Mouse (Mus musculus) urinary bladder, adult 2 months (tissue): ENCODE data around the gene Cramp1l. TPM values are rescaled to one million over a fixed set of nuclear protein-coding genes. Genes with fewer than 3 reads are reported as not detected.
A peak's percentile ranks its signal among the peaks of the same experiment; 100 is the strongest.

Experiments
- DNase-seq: peaks from one replicate; pipeline ENCODE4 v3.0.0; 2022; ENCODE audit warnings: low spot score
- polyA plus RNA-seq: library from polyadenylated mRNA; depleted of rRNA; stranded (reverse); fragments of >200 nt; gene quantifications from 2 replicates; pipeline ENCODE4 v1.2.3, GENCODE M21; 2012; rRNA removed

The Cramp1l gene
- polyA plus RNA-seq = 15.7 and 16.0 TPM in 2 replicates

GRCm38 (mm10) chr17:25015655-25016291, at the start of gene Cramp1l, which contains the start of gene Ift140:
Cramp1l (minus strand) TSS chr17:25015788.
Ift140 (plus strand) TSS chr17:25016085.
- peak; percentile 93 for DNase-seq

GRCm38 (mm10) chr17:25065189-25065588, 49.6 kb upstream of the Cramp1l start:
- no peak for DNase-seq

- DNase-seq = no peak
These were observed 48.8 kb upstream of the Cramp1l start for GRCm38 (mm10) chr17:25064351-25064750.

GRCm38 (mm10) chr17:25063872-25064271, 48.3 kb upstream of the Cramp1l start:
- DNase-seq = no peak

- no peak for DNase-seq
These were observed 47.7 kb upstream of the Cramp1l start for GRCm38 (mm10) chr17:25063261-25063660.

- DNase-seq = no peak
These were observed 41.5 kb upstream of the Cramp1l start for GRCm38 (mm10) chr17:25057041-25057440.

- no peak for DNase-seq
These were observed 37.7 kb upstream of the Cramp1l start for GRCm38 (mm10) chr17:25053274-25053673.

GRCm38 (mm10) chr17:25047143-25047542, 31.6 kb upstream of the Cramp1l start:
- no peak for DNase-seq

- DNase-seq = no peak
These were observed 29.7 kb upstream of the Cramp1l start for GRCm38 (mm10) chr17:25045281-25045680.

- DNase-seq = no peak
These were observed 29.3 kb upstream of the Cramp1l start for GRCm38 (mm10) chr17:25044879-25045278.

GRCm38 (mm10) chr17:25036183-25036582, 20.6 kb upstream of the Cramp1l start:
- DNase-seq = no peak

- DNase-seq = peak; percentile 52
These were observed 924 bp upstream of the Cramp1l start for GRCm38 (mm10) chr17:25016292-25017132.

- DNase-seq = no peak
These were observed 582 bp downstream of the Cramp1l start for GRCm38 (mm10) chr17:25014841-25015570.

- peak; percentile 36 for DNase-seq
These were observed 1.7 kb downstream of the Cramp1l start for GRCm38 (mm10) chr17:25013606-25014501.

GRCm38 (mm10) chr17:25007480-25007879, 8.1 kb downstream of the Cramp1l start:
- no peak for DNase-seq

GRCm38 (mm10) chr17:25005102-25005501, 10.5 kb downstream of the Cramp1l start:
- no peak for DNase-seq

GRCm38 (mm10) chr17:24994721-24995120, 20.9 kb downstream of the Cramp1l start:
- DNase-seq = no peak

- no peak for DNase-seq
These were observed 28.4 kb downstream of the Cramp1l start for GRCm38 (mm10) chr17:24987221-24987620.

- peak; percentile 91 for DNase-seq
These were observed 54.5 kb downstream of the Cramp1l start for GRCm38 (mm10) chr17:24960852-24961715.

GRCm38 (mm10) chr17:24960135-24960851, 55.3 kb downstream of the Cramp1l start, which contains the start of gene Jpt2:
Jpt2 (minus strand) TSS chr17:24960689.
- DNase-seq = no peak
